Mouse (Mus musculus) hindbrain, embryonic 13.5 days (tissue): ENCODE results near the gene Fam92b. TPM values are rescaled to one million over a fixed set of nuclear protein-coding genes. Genes with fewer than 3 reads are reported as not detected.

ENCODE experiments used
- ATAC-seq: fragments of 200-750 bp; cut with Nextera tagmentation; 2 replicates; pipeline ENCODE4 v1.8.0; 2017; ENCODE audit warnings: moderate TSS enrichment; ENCODE audit not compliant: low FRiP score
- H3K27ac ChIP-seq: fragments of 300-500 bp; sonication (generic); 2 replicates; pipeline ENCODE4 v1.5.1; 2015; ENCODE audit warnings: inconsistent platforms, mild to moderate bottlenecking, moderate library complexity
- H3K27me3 ChIP-seq: fragments of 300-500 bp; sonication (generic); 2 replicates; pipeline ENCODE4 v1.6.1; 2015; ENCODE audit warnings: mild to moderate bottlenecking, inconsistent platforms
- H3K36me3 ChIP-seq: fragments of 300-500 bp; sonication (generic); 2 replicates; pipeline ENCODE4 v1.6.1; 2015; ENCODE audit warnings: mild to moderate bottlenecking, inconsistent platforms
- H3K4me1 ChIP-seq: fragments of 300-500 bp; sonication (generic); replicated peaks from 2 replicates; pipeline ENCODE4 v1.6.1; 2015; ENCODE audit warnings: inconsistent platforms
- H3K4me2 ChIP-seq: fragments of 300-500 bp; sonication (generic); 2 replicates; pipeline ENCODE4 v1.6.1; 2015; ENCODE audit warnings: inconsistent platforms, mild to moderate bottlenecking, moderate library complexity
- H3K4me3 ChIP-seq: fragments of 300-500 bp; sonication (generic); 2 replicates; pipeline ENCODE4 v1.5.1; 2015; ENCODE audit warnings: mild to moderate bottlenecking, inconsistent platforms
- H3K9ac ChIP-seq: fragments of 300-500 bp; sonication (generic); 2 replicates; pipeline ENCODE4 v1.6.1; 2015; ENCODE audit warnings: mild to moderate bottlenecking, inconsistent platforms
- H3K9me3 ChIP-seq: fragments of 300-500 bp; sonication (generic); 2 replicates; pipeline ENCODE4 v1.6.1; 2016; ENCODE audit warnings: inconsistent platforms
- WGBS: fragments of 180-500 bp; shearing (Covaris S2); methylation state at CpG from one replicate; pipeline ENCODE4 v1.1.7; 2015; 5-methylcytosine and 5-hydroxymethylcytosine counted together
- polyA plus RNA-seq: library from polyadenylated mRNA; unstranded; fragments of >200 nt; fragmentation: Nextera tagmentation; extraction: Ambion mirVana; gene quantifications from 2 replicates; pipeline ENCODE4 v1.2.1, GENCODE M21; 2015

The Fam92b gene
- polyA plus RNA-seq, 1 experiment from 2014 or later = 2.6 TPM

- ATAC-seq = no peak
- no peaks in the 10 kb centered on the region for H3K9me3 ChIP-seq
- 83% methylated on average over 6 of the region's 6 CpGs for WGBS
Measured at GRCm38 (mm10) chr8:120119931-120120330, 57.3 kb downstream of the Fam92b start.

GRCm38 (mm10) chr8:120119429-120119828 is 57.8 kb downstream of the Fam92b start:
- WGBS = 72% methylated on average over 3 of the region's 3 CpGs
- no peak for ATAC-seq
- H3K9me3 ChIP-seq = no peaks in the 10 kb centered on the region

More at GRCm38 (mm10) chr8:120119931-120120330, 57.3 kb downstream of the Fam92b start:
- Histone ChIP-seq H3K36me3 (no peaks in the 10 kb centered on the region), H3K27ac (no peak overlapping the region), H3K4me1 (peaks cover 24% of the 10 kb centered on the region), H3K4me2 (no peak overlapping the region), H3K27me3 (peaks cover 27% of the 10 kb centered on the region), H3K4me3 (no peak overlapping the region), H3K9ac (no peak overlapping the region)

GRCm38 (mm10) chr8:120118847-120119246 is 58.4 kb downstream of the Fam92b start:
- H3K27me3 ChIP-seq = peaks cover 32% of the 10 kb centered on the region
- H3K4me2 ChIP-seq = no peak overlapping the region
- H3K9me3 ChIP-seq = no peaks in the 10 kb centered on the region
- no peak overlapping the region for H3K27ac ChIP-seq
- no peaks in the 10 kb centered on the region for H3K36me3 ChIP-seq
- 84% methylated on average over 5 of the region's 5 CpGs for WGBS
- ATAC-seq = no peak
- H3K9ac ChIP-seq = no peak overlapping the region
- H3K4me3 ChIP-seq = no peak overlapping the region
- peaks cover 19% of the 10 kb centered on the region for H3K4me1 ChIP-seq

More at GRCm38 (mm10) chr8:120119429-120119828, 57.8 kb downstream of the Fam92b start:
- Histone ChIP-seq H3K9ac (no peak overlapping the region), H3K27me3 (peaks cover 32% of the 10 kb centered on the region), H3K4me2 (no peak overlapping the region), H3K4me1 (peaks cover 24% of the 10 kb centered on the region), H3K4me3 (no peak overlapping the region), H3K36me3 (no peaks in the 10 kb centered on the region), H3K27ac (no peak overlapping the region)

GRCm38 (mm10) chr8:120118162-120118561 is 59.1 kb downstream of the Fam92b start:
- Histone ChIP-seq H3K9me3 (no peaks in the 10 kb centered on the region), H3K4me1 (peaks cover 20% of the 10 kb centered on the region), H3K4me3 (no peak overlapping the region), H3K4me2 (no peak overlapping the region), H3K36me3 (no peaks in the 10 kb centered on the region), H3K9ac (no peak overlapping the region), H3K27me3 (peaks cover 32% of the 10 kb centered on the region), H3K27ac (no peak overlapping the region)
- no peak for ATAC-seq
- 90% methylated on average over 9 of the region's 9 CpGs for WGBS

DNA sequence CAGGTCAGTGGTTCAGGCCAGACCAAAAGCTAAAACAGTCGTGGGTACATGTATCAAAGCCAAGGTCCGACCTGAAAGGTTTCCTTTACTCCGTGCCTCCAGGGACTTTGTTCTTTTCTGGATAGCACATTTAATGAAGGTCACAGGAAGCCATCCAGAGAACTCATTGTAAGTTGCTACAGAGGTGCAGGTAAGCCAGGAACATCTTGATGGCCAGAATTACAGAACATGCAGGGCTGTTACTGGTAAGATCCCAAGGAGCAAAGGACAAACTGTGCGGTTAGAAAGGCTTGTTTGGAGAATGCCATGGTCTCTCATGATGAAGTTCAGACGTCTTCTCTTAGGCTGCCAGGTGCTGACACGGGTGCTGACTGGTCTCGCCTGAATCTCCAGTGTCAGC is 60.7 kb downstream of the Fam92b start:
- peaks cover 20% of the 10 kb centered on the region for H3K4me1 ChIP-seq
- no peak for ATAC-seq
- no peak overlapping the region for H3K4me3 ChIP-seq
- peaks cover 32% of the 10 kb centered on the region for H3K27me3 ChIP-seq
- H3K9ac ChIP-seq = no peak overlapping the region
- no peaks in the 10 kb centered on the region for H3K9me3 ChIP-seq
- no peaks in the 10 kb centered on the region for H3K36me3 ChIP-seq
- no peak overlapping the region for H3K27ac ChIP-seq
- 85% methylated on average over 7 of the region's 7 CpGs for WGBS
- H3K4me2 ChIP-seq = no peak overlapping the region

Other genes with a start within 250 kb of the Fam92b start
- 3.1 and 3.5 TPM in 2 replicates for gene Crispld2, start 185.0 kb downstream of the Fam92b start, polyA plus RNA-seq
- gene Zdhhc7, start 76.0 kb downstream of the Fam92b start, polyA plus RNA-seq = 27.9 and 29.3 TPM in 2 replicates
- gene 6430548M08Rik, start 63.3 kb downstream of the Fam92b start, polyA plus RNA-seq = 23.2 and 24.8 TPM in 2 replicates
- gene Gse1, start 51.0 kb upstream of the Fam92b start, polyA plus RNA-seq = 21.3 and 22.1 TPM in 2 replicates